Mouse (Mus musculus) embryonic facial prominence, embryonic 14.5 days (tissue): ENCODE measurements around the gene Gm3285. TPM values are rescaled to one million over a fixed set of nuclear protein-coding genes. Genes with fewer than 3 reads are reported as not detected.

Experiments used
- ATAC-seq: fragments of 200-750 bp; cut with Nextera tagmentation; 2 replicates; pipeline ENCODE4 v1.8.0; 2017; ENCODE audit warnings: low read depth, moderate number of reproducible peaks, moderate TSS enrichment
- DNase-seq: peaks from one replicate; pipeline ENCODE4 v3.0.0-alpha.2; 2015; ENCODE audit warnings: low spot score
- H3K27ac ChIP-seq: fragments of 300-500 bp; sonication (generic); replicated peaks from 2 replicates; pipeline ENCODE4 v1.5.1; 2014; ENCODE audit warnings: low read depth, mild to moderate bottlenecking, low read length, moderate library complexity
- H3K27me3 ChIP-seq: fragments of 300-500 bp; sonication (generic); replicated peaks from 2 replicates; pipeline ENCODE4 v1.6.1; 2014; ENCODE audit warnings: low read length; ENCODE audit not compliant: control insufficient read depth, insufficient read depth
- H3K36me3 ChIP-seq: fragments of 300-500 bp; sonication (generic); 2 replicates; pipeline ENCODE4 v1.6.1; 2014; ENCODE audit warnings: low read length, mixed read lengths; ENCODE audit not compliant: control insufficient read depth, insufficient read depth
- H3K4me1 ChIP-seq: fragments of 300-500 bp; sonication (generic); 2 replicates; pipeline ENCODE4 v1.6.1; 2014; ENCODE audit warnings: antibody characterized with exemption, low read length; ENCODE audit not compliant: control insufficient read depth, insufficient read depth
- H3K4me2 ChIP-seq: fragments of 300-500 bp; sonication (generic); 2 replicates; pipeline ENCODE4 v1.6.1; 2014; ENCODE audit warnings: low read depth, mild to moderate bottlenecking, low read length, moderate library complexity, mixed read lengths
- H3K4me3 ChIP-seq: fragments of 300-500 bp; sonication (generic); 2 replicates; pipeline ENCODE4 v1.5.1; 2014; ENCODE audit warnings: low read depth, mild to moderate bottlenecking, low read length
- H3K9ac ChIP-seq: fragments of 300-500 bp; sonication (generic); 2 replicates; pipeline ENCODE4 v1.6.1; 2014; ENCODE audit warnings: low read depth, mild to moderate bottlenecking, low read length, moderate library complexity, mixed read lengths
- H3K9me3 ChIP-seq: fragments of 300-500 bp; sonication (generic); 2 replicates; pipeline ENCODE4 v1.6.1; 2016; ENCODE audit warnings: low read length; ENCODE audit not compliant: control insufficient read depth
- WGBS: fragments of 180-500 bp; shearing (Covaris S2); extraction: QIAGEN DNeasy Blood & Tissue Kit; methylation state at CpG from one replicate; pipeline ENCODE4 v1.1.7; 2014; 5-methylcytosine and 5-hydroxymethylcytosine counted together
- polyA plus RNA-seq: library from polyadenylated mRNA; unstranded; fragments of >200 nt; fragmentation: Nextera tagmentation; extraction: Ambion mirVana; gene quantifications from 2 replicates; pipeline ENCODE4 v1.2.1, GENCODE M21; 2014

Gene Gm3285
- polyA plus RNA-seq, 1 experiment from 2014 or later: 0.28 TPM

DNA sequence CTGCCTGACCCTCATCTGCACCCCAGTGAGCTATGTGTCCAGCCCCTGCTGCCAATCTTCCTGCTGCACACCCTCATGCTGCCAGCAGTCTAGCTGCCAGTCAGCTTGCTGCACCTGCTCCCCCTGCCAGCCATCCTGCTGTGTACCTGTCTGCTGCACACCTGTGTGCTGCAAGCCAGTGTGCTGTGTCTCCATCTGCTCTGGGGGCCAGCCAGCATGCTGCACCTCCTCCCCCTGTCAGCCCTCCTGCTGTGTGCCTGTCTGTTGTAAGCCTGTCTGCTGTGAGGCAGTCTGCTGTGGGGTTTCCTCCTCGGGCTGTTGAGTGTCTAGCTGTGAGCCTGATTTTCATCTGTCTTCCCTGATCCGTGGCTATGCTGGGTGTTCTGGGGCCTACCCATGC, 14.8 kb upstream of the Gm3285 start:
- H3K36me3 ChIP-seq: no peaks in the 10 kb centered on the region
- WGBS: 4% methylated on average over 2 of the region's 2 CpGs

DNA sequence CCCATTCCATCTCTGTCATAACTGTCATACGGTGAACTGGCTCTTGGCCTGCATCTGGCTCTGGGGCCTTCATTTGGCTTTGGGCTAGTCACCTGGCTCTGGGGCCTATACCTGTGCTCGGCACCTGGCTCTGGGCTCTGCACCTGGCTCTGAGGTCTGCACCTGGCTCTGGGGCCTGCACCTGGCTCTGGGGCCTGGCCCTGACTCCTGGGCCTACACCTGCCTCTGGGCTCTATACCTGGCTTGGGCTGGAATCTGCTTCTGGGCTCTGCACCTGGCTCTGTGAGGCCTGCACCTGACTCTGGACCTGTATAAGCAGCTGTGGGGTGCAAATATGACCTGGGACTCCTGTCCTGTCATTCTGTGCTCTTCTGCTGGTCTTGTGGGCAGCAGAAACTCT, 14.2 kb upstream of the Gm3285 start:
- no peaks in the 10 kb centered on the region for H3K36me3 ChIP-seq
- H3K9me3 ChIP-seq: peaks cover 17% of the 10 kb centered on the region; the same call in 1 of the 2 replicates
- no peaks in the 10 kb centered on the region for H3K27me3 ChIP-seq
- no peak for DNase-seq
- H3K4me2 ChIP-seq: no peak overlapping the region
- no peaks in the 10 kb centered on the region for H3K4me1 ChIP-seq
- 80% methylated on average over 2 of the region's 2 CpGs for WGBS
- ATAC-seq: no peak; the same call in 1 of the 2 replicates
- H3K4me3 ChIP-seq: no peak overlapping the region
- no peak overlapping the region for H3K27ac ChIP-seq
- H3K9ac ChIP-seq: no peak overlapping the region

More for the DNA sequence above, 14.8 kb upstream of the Gm3285 start:
- Histone ChIP-seq H3K27me3 (no peaks in the 10 kb centered on the region), H3K9me3 (peaks cover 17% of the 10 kb centered on the region; the same call in 1 of the 2 replicates), H3K4me2 (no peak overlapping the region), H3K4me3 (no peak overlapping the region), H3K27ac (no peak overlapping the region), H3K4me1 (no peaks in the 10 kb centered on the region), H3K9ac (no peak overlapping the region)
- DNase-seq (no peak), ATAC-seq (no peak)

DNA sequence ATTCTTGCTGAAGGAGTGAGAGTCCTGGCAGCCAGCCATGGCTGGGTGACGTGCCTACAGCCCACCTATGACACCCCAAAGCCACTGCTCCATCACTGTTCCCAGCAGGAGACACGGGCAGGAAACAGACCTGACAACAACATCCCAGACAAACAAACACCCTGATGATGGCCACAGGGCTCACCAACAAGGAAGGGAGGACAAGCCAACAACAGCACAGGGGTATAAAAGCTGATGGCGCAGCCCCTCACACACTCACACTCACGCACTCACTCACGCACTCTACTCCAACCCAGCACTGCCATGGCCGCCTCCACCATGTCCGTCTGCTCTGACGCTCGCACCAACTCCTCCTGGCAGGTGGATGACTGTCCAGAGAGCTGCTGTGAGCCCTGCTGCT, 9.2 kb upstream of the Gm3285 start, which contains the start of gene Gm10318:
Gene Gm10318 (plus strand): TSS at position 301 of the 400 bp plus-strand sequence.
- Histone ChIP-seq H3K27me3 (no peaks in the 10 kb centered on the region), H3K9ac (no peak within 1 kb of the TSS), H3K4me1 (no peaks in the 10 kb centered on the region), H3K9me3 (no peaks in the 10 kb centered on the region), H3K36me3 (no peaks in the 10 kb centered on the region), H3K27ac (no peak within 1 kb of the TSS), H3K4me2 (no peak within 1 kb of the TSS), H3K4me3 (no peak within 1 kb of the TSS)
- WGBS: 65% methylated on average over 9 of the region's 9 CpGs
- DNase-seq: no peak
- ATAC-seq: no peak

DNA sequence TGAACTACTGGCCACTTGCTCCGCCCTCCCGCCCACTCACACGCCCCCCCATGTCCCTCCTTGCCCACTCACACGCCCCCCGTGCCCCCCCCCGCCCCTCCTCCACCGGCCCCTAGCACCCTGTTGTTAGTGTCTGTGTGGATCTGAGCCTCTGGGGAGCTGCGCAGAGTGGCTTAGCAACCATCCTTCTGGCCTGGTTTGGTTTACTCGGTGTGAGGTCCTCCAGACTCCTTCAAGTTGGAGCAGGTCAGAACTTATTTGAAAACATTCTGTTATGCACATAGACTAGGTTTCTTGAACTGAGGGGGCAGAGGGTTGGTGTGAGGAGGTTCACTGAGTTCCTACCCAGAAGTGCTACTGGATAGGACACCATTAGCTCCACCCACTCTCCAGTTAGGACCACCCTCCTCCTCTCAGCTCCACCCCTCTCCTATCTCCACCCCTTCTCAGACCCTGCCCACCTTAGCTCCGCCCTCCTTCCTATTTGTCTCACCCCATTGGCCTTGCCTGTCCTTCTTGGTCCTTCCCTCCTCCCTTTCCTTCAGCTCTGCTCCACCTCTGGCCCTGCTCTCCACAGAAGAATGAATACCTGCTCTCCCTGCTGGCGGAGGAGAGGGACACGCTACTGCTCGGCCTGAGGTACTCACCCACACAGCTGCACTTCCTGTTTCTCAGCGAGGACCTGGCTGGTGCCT, 2.4 kb downstream of the Gm3285 start:
- Histone ChIP-seq H3K4me1 (no peaks in the 10 kb centered on the region), H3K4me3 (peak overlapping the region; percentile 12; the same call in 1 of the 2 replicates), H3K27me3 (no peaks in the 10 kb centered on the region), H3K9me3 (no peaks in the 10 kb centered on the region), H3K27ac (0 out of 2 replicates have a peak overlapping the region, but pooled peaks have one; percentile 21), H3K4me2 (peak overlapping the region; percentile 39), H3K36me3 (no peaks in the 10 kb centered on the region), H3K9ac (no peak overlapping the region)
- DNase-seq (peak; percentile 53), ATAC-seq (peak; percentile 87)
- WGBS: 36% methylated on average over 13 of the region's 14 CpGs

DNA sequence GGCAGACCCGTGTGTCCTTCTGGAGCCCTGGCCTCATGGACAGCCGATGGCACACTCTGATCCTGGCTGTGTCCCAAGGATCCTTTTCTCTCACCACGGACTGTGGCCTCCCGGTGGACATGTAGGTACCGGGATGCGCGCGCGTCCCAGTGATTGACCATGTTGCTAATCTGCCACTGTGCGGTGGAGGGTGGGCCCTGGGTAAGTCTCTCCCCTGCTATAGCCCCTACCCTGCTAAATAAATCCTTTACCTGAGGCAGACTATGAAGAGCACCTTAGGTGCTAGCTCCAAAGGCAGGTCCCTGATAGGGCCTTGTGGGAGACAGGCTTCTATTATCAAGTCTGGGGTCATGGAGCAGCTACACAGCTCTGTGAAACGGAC, 3.0 kb downstream of the Gm3285 start:
- Histone ChIP-seq H3K9ac (no peak overlapping the region), H3K4me3 (peak overlapping the region; percentile 12; the same call in 1 of the 2 replicates)
- DNase-seq: no peak

DNA sequence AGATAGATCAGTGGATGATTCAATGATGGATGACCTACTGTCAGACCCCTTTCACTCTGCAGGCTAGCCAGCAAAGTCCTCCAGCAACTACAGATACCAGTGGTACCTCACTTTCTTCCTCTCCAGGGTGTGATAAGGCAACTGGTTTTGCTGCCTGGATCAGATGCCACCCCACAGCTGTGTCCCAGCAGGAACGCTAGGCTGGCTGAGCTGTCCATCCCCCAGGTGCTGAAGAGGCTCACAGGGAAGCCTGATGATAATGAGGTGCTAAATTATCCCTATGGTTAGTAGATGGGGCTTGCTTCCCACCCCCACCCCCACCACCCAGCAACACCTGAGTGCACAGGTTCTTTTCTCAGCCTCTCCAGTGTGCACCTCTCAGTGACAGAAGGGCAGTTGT, 5.8 kb downstream of the Gm3285 start:
- Histone ChIP-seq H3K4me1 (no peaks in the 10 kb centered on the region), H3K27me3 (no peaks in the 10 kb centered on the region), H3K9me3 (no peaks in the 10 kb centered on the region), H3K27ac (no peak overlapping the region), H3K9ac (no peak overlapping the region), H3K4me3 (no peak overlapping the region), H3K4me2 (no peak overlapping the region), H3K36me3 (no peaks in the 10 kb centered on the region)
- 0% methylated on average over 1 of the region's 1 CpGs for WGBS
- DNase-seq (no peak), ATAC-seq (no peak)

More for the DNA sequence above, 3.0 kb downstream of the Gm3285 start:
- no peak for ATAC-seq
- WGBS: 29% methylated on average over 11 of the region's 11 CpGs
- Histone ChIP-seq H3K36me3 (no peaks in the 10 kb centered on the region), H3K4me1 (no peaks in the 10 kb centered on the region), H3K27ac (no peak overlapping the region), H3K9me3 (no peaks in the 10 kb centered on the region), H3K4me2 (peak overlapping the region; percentile 39), H3K27me3 (no peaks in the 10 kb centered on the region)

DNA sequence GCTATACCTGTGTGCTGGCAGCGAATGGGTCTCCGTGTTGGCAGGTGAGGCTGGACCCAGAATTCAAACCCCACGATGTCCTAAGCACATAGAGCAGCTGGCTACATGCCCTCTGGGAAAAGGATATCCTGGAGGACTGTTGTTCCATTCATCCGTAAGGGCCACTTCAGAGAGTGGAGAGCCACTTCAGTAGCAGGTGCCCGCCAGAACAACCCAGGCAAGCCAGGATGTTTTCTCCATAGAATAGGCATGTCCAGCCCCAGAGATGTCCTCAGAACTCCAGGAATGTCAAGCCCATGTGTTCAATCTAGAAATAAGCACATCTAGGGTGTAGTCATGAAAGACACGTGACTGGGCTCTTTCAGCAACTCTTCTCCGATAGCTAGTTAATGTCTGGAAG, 7.9 kb downstream of the Gm3285 start:
- H3K9ac ChIP-seq: no peak overlapping the region
- H3K27ac ChIP-seq: no peak overlapping the region
- no peak overlapping the region for H3K4me3 ChIP-seq
- DNase-seq (no peak), ATAC-seq (no peak)
- no peaks in the 10 kb centered on the region for H3K27me3 ChIP-seq
- 88% methylated on average over 7 of the region's 7 CpGs for WGBS
- no peak overlapping the region for H3K4me2 ChIP-seq
- no peaks in the 10 kb centered on the region for H3K9me3 ChIP-seq
- H3K36me3 ChIP-seq: no peaks in the 10 kb centered on the region
- no peaks in the 10 kb centered on the region for H3K4me1 ChIP-seq

DNA sequence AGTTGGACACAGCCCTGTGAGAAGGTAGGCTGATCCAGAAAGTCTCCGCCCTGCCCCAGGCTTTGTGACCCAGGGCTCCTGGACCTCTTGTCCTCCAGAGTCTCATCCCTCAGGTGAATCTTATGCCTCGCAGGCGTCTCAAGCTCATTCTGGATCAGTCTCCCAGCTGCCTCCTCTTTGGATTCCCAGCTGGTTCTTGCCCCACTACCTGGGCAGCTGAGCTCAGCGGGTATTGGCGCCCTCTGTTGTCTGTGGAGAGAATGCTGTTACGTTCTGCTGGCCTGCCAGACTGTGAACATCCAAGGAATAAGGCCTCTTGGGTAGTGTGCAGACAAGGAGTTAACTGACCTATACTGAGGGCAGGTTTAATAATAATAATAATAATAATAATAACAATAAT, 17.2 kb downstream of the Gm3285 start:
- WGBS: 46% methylated on average over 6 of the region's 6 CpGs

DNA sequence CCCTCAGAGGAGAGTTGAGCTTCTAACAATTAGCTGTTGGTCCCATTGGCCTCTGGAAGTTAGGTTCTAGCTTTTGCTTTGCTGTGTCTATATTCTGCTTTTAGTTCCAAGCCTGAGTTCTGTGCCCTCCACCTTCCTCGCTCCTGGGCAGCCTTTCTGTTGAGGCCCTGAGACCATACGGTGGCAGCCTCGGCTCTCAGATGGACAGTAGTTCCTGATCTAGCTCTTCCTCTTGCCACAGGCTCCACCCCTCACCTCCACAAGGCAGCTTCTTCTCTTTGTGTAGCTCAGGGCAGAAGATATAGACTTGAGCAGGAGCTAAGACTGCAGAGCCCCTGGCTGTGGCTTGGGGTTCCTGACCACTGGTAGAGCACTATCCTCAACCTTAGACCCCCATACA, 18.5 kb downstream of the Gm3285 start:
- H3K36me3 ChIP-seq: no peaks in the 10 kb centered on the region
- H3K9me3 ChIP-seq: no peaks in the 10 kb centered on the region
- H3K9ac ChIP-seq: no peak overlapping the region
- H3K4me2 ChIP-seq: no peak overlapping the region
- no peak overlapping the region for H3K27ac ChIP-seq
- H3K4me1 ChIP-seq: no peaks in the 10 kb centered on the region
- 72% methylated on average over 3 of the region's 3 CpGs for WGBS
- no peaks in the 10 kb centered on the region for H3K27me3 ChIP-seq
- no peak overlapping the region for H3K4me3 ChIP-seq
- DNase-seq (no peak), ATAC-seq (no peak)

More for the DNA sequence above, 17.2 kb downstream of the Gm3285 start:
- ATAC-seq: no peak
- H3K4me1 ChIP-seq: no peaks in the 10 kb centered on the region
- no peaks in the 10 kb centered on the region for H3K27me3 ChIP-seq
- H3K9ac ChIP-seq: no peak overlapping the region
- H3K4me3 ChIP-seq: no peak overlapping the region
- DNase-seq: no peak
- no peak overlapping the region for H3K4me2 ChIP-seq
- no peaks in the 10 kb centered on the region for H3K9me3 ChIP-seq
- H3K27ac ChIP-seq: no peak overlapping the region
- H3K36me3 ChIP-seq: no peaks in the 10 kb centered on the region
